Mouse (Mus musculus) thymus, adult 2 months (tissue): ENCODE results near the gene Cd86.

Experiments used
- CTCF ChIP-seq: fragments of 200-500 bp; IDR thresholded peaks from 2 replicates; pipeline ENCODE4 v1.5.1; 2012; ENCODE audit warnings: mild to moderate bottlenecking, control low read depth, low read length, moderate library complexity, borderline replicate concordance; ENCODE audit not compliant: control insufficient read depth, poor library complexity, insufficient read depth; ENCODE audit errors: extremely low read depth
- POLR2A ChIP-seq: fragments of 200-500 bp; IDR thresholded peaks from 2 replicates; pipeline ENCODE4 v1.6.1; 2012; ENCODE audit warnings: mild to moderate bottlenecking, low read length, control low read depth, moderate library complexity; ENCODE audit not compliant: control insufficient read depth, poor library complexity, insufficient read depth; ENCODE audit errors: extremely low read depth

GRCm38 (mm10) chr16:36626567-36627197, 39.2 kb downstream of the Cd86 start:
- TF ChIP-seq POLR2A, result no peak
- no peak for TF ChIP-seq CTCF
